Mouse (Mus musculus) limb, embryonic 10.5 days (tissue): ENCODE measurements around the gene Arid5b. TPM values are rescaled to one million over a fixed set of nuclear protein-coding genes. Genes with fewer than 3 reads are reported as not detected.

Experiments
- DNase-seq: peaks from one replicate; pipeline ENCODE4 v3.0.0-alpha.2; 2017; ENCODE audit warnings: low spot score
- H3K27ac ChIP-seq: fragments of 300-500 bp; sonication (generic); 2 replicates; pipeline ENCODE4 v1.5.1; 2016; ENCODE audit warnings: mild to moderate bottlenecking
- H3K27me3 ChIP-seq: fragments of 300-500 bp; sonication (generic); 2 replicates; pipeline ENCODE4 v1.6.1; 2016; ENCODE audit warnings: low read depth, mild to moderate bottlenecking; ENCODE audit not compliant: poor library complexity, severe bottlenecking
- H3K36me3 ChIP-seq: fragments of 300-500 bp; sonication (generic); 2 replicates; pipeline ENCODE4 v1.6.1; 2016; ENCODE audit warnings: mild to moderate bottlenecking, moderate library complexity
- H3K4me1 ChIP-seq: fragments of 300-500 bp; sonication (generic); 2 replicates; pipeline ENCODE4 v1.6.1; 2016
- H3K4me3 ChIP-seq: fragments of 300-500 bp; sonication (generic); 2 replicates; pipeline ENCODE4 v1.5.1; 2016; ENCODE audit warnings: mild to moderate bottlenecking, moderate library complexity
- H3K9me3 ChIP-seq: fragments of 300-500 bp; sonication (generic); replicated peaks from 2 replicates; pipeline ENCODE4 v1.6.1; 2016; ENCODE audit warnings: mild to moderate bottlenecking
- WGBS: fragments of 180-500 bp; shearing (Covaris S2); methylation state at CpG from one replicate; pipeline ENCODE4 v1.1.7; 2016; 5-methylcytosine and 5-hydroxymethylcytosine counted together
- polyA plus RNA-seq: library from polyadenylated mRNA; unstranded; fragments of >200 nt; fragmentation: Nextera tagmentation; extraction: Ambion mirVana; gene quantifications from 2 replicates; pipeline ENCODE4 v1.2.1, GENCODE M21; 2016

Arid5b gene
- polyA plus RNA-seq, 1 experiment from 2014 or later, result 32.9 TPM

DNA sequence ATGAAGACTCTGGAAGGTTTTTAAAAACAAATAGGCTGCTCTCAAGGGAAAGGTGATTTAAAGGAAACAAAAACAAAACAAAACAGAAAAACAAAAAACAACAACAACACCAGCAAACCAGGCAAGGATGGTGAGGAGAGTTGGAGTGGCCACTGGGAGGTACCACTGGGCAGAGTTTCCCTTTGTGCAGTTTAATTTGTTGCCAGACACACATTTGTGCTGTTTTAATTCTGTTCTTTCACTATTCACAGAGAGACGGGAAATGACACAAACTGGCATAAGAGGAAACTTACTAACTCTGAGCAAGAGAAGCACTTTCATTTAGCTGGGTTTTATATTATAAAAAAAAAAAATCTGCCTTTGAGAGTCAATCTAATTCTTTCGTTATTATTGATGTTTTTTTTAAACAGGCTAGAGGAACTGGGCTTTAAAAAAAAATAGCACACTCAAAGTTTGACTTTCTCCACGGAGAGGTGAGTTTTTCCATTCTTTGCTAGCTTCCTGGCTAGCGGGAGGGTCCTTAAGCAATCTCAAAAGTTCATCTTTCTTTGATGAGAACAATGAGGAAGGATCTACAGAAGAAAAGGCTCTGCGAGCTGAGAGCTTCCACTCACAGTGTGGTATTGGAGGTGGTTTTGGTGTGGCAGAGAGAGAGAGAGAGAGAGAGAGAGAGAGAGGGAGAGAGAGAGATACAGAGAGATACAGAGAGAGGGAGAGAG lies 39.7 kb downstream of the Arid5b start:
- Histone ChIP-seq H3K9me3 (no peaks in the 10 kb centered on the region), H3K27ac (0 out of 2 replicates have a peak overlapping the region, but pooled peaks have one; percentile 9), H3K4me3 (no peak overlapping the region), H3K27me3 (no peaks in the 10 kb centered on the region), H3K4me1 (peaks cover 10% of the 10 kb centered on the region; the same call in 1 of the 2 replicates), H3K36me3 (peaks cover 62% of the 10 kb centered on the region)
- 73% methylated on average over 5 of the region's 5 CpGs for WGBS
- DNase-seq, result no peak

DNA sequence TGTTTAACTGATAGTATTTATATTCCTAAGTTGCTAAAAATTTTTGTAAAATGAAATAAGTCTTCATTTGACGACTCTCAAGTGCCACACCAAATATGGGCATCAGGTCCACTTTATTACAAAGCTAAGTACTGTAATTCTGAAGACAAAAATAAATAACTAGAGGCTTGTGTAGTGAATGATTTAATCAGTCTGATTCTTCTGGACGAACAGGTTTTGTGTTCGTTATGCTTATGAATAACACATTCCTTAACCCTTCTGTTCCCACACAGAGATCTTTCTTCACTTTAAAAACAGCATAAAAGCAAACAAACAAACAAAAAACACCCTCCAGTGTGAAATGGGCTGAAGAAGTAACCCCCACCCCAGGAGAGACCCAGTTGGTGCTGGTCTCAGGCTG lies 40.4 kb downstream of the Arid5b start:
- Histone ChIP-seq H3K36me3 (peaks cover 69% of the 10 kb centered on the region), H3K4me1 (peaks cover 10% of the 10 kb centered on the region; the same call in 1 of the 2 replicates), H3K27ac (0 out of 2 replicates have a peak overlapping the region, but pooled peaks have one; percentile 9), H3K4me3 (no peak overlapping the region), H3K9me3 (no peaks in the 10 kb centered on the region), H3K27me3 (no peaks in the 10 kb centered on the region)
- no peak for DNase-seq
- 74% methylated on average over 3 of the region's 3 CpGs for WGBS

DNA sequence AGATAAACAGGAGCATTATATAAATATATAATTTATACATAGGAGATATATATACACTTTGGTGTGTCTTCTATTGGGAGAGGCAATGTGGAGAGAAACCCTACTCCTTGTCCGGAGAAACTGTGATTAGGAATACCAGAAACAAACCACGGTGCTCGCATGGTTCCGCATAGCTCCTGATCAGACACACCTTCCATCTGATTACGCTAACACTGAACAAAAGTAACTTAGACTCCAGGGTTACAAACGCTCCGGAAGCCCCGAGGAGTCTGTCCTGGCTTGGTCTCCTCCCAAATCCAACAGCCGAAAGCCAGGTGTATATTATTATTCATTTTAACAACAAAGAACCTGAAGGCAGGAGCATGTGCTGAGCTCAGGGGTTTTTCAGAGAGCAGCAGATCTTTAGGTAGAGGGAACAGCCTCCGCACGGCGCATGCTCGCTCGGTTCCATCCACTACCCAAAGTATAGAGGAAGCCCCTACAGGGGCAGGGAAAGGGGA lies 41.5 kb downstream of the Arid5b start:
- no peak overlapping the region for H3K27ac ChIP-seq
- WGBS, result 93% methylated on average over 14 of the region's 14 CpGs
- H3K36me3 ChIP-seq, result peaks cover 61% of the 10 kb centered on the region
- no peak for DNase-seq
- no peaks in the 10 kb centered on the region for H3K9me3 ChIP-seq
- H3K4me3 ChIP-seq, result no peak overlapping the region
- H3K4me1 ChIP-seq, result peaks cover 10% of the 10 kb centered on the region; the same call in 1 of the 2 replicates
- H3K27me3 ChIP-seq, result no peaks in the 10 kb centered on the region

DNA sequence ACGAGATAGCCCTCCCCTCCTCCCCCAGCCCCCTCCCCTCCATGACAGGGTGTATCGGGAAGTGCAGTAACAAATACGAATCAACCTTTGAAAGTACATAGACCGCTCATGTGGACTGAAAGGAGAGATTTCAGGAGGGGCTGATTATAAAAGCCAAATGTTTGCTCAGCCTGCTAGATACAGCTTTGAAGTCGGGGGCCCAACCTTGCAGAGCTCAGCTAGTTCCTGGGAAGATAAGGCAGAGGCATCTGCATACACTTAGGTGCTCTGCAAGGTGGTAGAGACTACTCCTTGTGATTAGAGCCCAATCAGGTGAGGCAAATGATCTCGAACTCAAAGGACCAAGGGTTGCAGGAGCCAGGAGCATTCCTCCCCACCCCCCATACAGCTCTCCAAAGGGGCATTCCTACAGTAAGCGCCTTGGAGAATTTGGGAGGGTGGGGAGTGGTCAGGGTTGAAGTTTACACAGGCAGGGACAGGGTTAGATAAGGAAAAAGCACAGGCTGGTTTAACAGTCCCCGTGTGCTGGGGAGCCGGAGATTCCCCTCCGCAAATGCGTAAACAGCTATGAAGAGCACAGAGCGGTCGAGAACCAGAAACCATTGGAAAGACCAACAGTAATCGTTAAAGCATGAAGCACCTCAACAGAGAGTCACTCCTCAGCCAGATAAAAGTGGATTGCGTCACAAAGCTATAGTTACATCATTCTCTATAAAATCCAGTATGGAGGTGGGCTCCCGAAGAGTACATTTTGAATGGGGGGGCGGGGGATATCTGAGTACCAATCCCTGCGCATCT lies 47.0 kb downstream of the Arid5b start:
- no peak for DNase-seq
- 44% methylated on average over 18 of the region's 18 CpGs for WGBS
- H3K36me3 ChIP-seq, result peaks cover 59% of the 10 kb centered on the region
- H3K9me3 ChIP-seq, result no peaks in the 10 kb centered on the region
- no peak overlapping the region for H3K27ac ChIP-seq
- H3K27me3 ChIP-seq, result no peaks in the 10 kb centered on the region
- H3K4me1 ChIP-seq, result peaks cover 16% of the 10 kb centered on the region
- no peak overlapping the region for H3K4me3 ChIP-seq

DNA sequence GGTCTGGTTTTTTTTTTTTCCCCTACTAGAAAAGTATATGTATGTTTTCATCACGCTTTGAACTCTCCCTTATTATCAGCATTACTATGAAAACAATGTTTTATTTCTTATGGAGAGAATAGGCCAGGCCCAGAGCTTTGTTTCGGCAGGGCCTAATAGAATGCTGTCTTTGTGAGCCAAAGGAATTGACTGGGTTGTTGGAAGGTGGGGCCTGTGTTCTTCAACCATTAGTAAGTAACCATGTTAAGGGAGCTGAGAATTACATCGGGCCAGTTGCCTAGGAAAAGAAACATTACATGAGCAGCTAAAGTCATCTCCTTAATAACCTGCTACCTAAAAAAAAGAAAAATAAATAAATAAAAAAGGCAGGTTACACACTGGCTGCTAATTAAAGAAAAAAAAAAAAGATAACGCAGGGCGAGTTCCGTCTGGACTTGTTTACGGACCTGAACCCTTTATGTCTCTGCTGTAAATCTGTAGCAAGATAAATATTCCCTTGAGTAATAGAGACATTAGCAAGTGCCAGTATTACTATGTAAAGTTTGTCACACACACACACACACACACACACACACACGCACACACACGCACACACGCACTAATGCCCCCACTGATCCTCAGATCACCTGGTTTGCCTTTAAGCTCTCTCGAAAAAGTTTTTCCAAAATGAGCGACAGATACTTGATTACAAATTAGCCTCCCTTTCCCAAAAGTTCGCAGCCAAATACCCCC lies 47.7 kb downstream of the Arid5b start:
- no peaks in the 10 kb centered on the region for H3K27me3 ChIP-seq
- H3K4me1 ChIP-seq, result peaks cover 16% of the 10 kb centered on the region
- no peak overlapping the region for H3K4me3 ChIP-seq
- DNase-seq, result no peak
- H3K27ac ChIP-seq, result no peak overlapping the region
- H3K36me3 ChIP-seq, result peaks cover 60% of the 10 kb centered on the region
- 69% methylated on average over 13 of the region's 13 CpGs for WGBS
- H3K9me3 ChIP-seq, result no peaks in the 10 kb centered on the region

DNA sequence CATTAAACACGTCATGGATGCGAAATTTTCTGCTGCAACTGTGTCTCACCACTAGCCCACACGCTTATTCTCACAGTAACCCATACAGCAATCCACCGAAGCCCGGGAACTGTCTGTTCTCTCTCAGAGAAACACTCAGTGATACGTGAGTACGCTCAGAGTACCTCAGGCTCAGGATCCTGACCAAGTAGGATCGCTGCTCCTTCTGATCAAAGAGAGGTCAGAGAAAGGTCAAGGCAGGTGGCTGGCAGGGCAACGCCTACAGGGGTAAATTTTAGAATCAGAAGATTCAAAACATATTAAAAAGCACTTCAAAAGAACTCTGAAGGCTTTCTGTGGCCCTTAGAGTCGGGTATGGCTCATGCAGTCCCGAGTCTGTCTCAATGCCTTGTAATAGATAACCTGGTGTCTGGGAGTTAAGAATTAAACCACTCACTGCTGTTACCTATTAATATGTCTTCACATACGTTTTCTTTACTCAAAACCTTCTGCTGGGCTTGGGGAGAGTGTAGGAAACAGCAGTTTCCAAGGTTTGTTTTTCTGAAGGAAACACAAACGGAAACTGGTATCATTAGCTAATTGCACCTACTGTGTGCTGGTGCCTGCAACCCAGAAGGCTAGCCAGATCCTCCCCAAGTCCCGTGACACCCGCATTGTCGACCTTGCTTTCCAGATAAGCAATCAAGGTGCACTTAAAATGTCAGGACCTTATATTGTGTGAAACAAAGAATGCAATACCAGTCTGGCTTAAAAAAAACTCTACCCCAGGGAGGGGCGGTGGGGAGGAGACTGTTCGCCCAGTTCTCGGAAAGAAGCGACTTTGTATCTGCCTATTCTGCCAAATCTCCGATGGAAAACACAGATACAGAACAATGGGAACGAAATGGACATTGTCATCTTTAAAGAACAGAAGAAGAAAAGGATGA lies 48.6 kb downstream of the Arid5b start:
- WGBS, result 65% methylated on average over 22 of the region's 22 CpGs
- no peak overlapping the region for H3K27ac ChIP-seq
- no peaks in the 10 kb centered on the region for H3K9me3 ChIP-seq
- H3K27me3 ChIP-seq, result no peaks in the 10 kb centered on the region
- no peak overlapping the region for H3K4me3 ChIP-seq
- H3K36me3 ChIP-seq, result peaks cover 62% of the 10 kb centered on the region
- no peak for DNase-seq
- peaks cover 16% of the 10 kb centered on the region for H3K4me1 ChIP-seq

DNA sequence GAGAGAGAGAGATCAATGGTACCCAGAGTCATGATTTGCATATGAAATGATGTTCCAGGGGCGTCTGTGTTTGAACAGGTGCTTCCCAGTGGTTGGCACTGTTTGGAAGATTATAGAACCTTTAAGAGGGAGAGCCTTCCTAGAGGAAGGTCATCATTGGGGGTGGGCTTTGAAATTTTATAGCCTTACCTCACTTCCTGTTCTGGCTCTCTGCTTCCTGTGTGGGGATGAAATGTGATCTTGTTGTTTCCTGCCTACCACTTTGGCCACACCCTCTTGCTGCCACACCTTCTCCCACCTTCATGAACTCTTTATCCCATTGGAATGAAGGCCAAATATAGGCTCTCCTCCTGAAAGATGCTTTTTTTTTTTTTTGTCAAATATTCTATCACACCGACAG lies 55.9 kb downstream of the Arid5b start:
- Histone ChIP-seq H3K27me3 (no peaks in the 10 kb centered on the region), H3K36me3 (peaks cover 79% of the 10 kb centered on the region), H3K27ac (no peak overlapping the region), H3K9me3 (no peaks in the 10 kb centered on the region), H3K4me3 (no peak overlapping the region), H3K4me1 (peaks cover 4% of the 10 kb centered on the region)
- WGBS, result 95% methylated on average over 2 of the region's 2 CpGs
- DNase-seq, result no peak

DNA sequence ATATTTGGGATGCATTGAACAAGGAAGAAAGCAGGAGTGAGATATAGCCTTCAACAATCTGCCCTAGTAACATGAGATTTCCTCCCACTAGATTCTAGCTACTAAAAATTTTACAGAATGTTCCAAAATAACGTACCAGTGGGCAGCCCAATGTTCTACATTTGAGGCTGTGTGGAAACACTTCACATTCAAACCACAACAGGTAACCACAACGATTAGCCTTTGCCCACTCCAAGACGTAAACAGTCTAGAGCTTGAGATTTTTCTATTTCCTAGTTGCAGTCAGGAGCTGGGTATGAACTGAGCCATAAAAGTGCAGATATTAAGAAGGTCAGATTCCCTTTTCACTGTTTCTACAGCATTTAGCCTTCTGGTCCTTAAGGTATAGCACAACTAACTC lies 56.5 kb downstream of the Arid5b start:
- no peak overlapping the region for H3K4me3 ChIP-seq
- H3K27ac ChIP-seq, result no peak overlapping the region
- no peak for DNase-seq
- no peaks in the 10 kb centered on the region for H3K27me3 ChIP-seq
- 94% methylated on average over 3 of the region's 3 CpGs for WGBS
- H3K9me3 ChIP-seq, result no peaks in the 10 kb centered on the region; the same call in 1 of the 2 replicates
- H3K36me3 ChIP-seq, result peaks cover 80% of the 10 kb centered on the region
- H3K4me1 ChIP-seq, result peaks cover 4% of the 10 kb centered on the region

DNA sequence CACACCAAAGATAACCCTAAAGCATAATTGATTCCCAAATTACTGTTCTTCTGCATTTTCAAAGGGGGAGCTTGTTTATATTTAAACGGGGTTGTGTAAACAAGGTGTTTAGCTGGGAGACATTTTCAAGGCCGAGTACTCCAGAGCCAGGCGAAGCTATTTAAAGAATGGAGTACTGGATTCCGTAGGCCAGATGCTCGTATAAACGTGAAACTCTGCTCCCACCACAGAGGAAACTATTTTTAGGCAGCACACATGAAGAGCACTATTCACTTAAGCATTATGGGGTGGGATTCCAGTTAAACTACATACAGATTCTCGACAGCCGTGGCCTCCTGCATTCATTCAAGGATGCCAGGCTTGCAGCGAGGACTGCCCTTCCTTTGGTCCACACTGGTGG lies 59.2 kb downstream of the Arid5b start:
- H3K36me3 ChIP-seq, result peaks cover 82% of the 10 kb centered on the region
- H3K27me3 ChIP-seq, result no peaks in the 10 kb centered on the region
- 62% methylated on average over 9 of the region's 9 CpGs for WGBS

DNA sequence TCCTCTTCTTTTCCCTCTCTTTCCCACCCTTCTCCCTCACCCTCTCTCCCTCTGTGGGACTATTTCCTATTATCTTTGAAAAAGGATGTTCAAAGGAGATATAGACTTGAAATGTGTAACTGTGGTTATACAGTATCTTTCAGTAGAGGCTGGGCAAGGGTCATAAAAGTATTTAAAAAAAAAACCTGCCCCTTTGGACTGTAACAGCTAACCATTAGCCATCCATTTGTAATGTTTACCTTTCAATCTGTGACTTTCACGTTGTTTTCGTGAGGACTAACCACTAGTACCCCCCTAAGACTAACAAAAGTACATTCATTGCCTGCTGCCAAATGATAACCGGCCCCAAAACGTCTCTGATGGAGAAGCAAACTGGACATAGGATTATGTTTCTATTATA lies 59.9 kb downstream of the Arid5b start:
- peaks cover 4% of the 10 kb centered on the region for H3K4me1 ChIP-seq
- WGBS, result 72% methylated on average over 4 of the region's 4 CpGs
- no peak for DNase-seq
- H3K27me3 ChIP-seq, result no peaks in the 10 kb centered on the region
- peaks cover 82% of the 10 kb centered on the region for H3K36me3 ChIP-seq
- no peak overlapping the region for H3K27ac ChIP-seq
- peaks cover 4% of the 10 kb centered on the region; the same call in 1 of the 2 replicates for H3K9me3 ChIP-seq
- H3K4me3 ChIP-seq, result no peak overlapping the region

More for the DNA sequence above, 59.2 kb downstream of the Arid5b start:
- peaks cover 4% of the 10 kb centered on the region; the same call in 1 of the 2 replicates for H3K9me3 ChIP-seq
- H3K4me1 ChIP-seq, result peaks cover 4% of the 10 kb centered on the region
- DNase-seq, result no peak
- H3K4me3 ChIP-seq, result no peak overlapping the region
- no peak overlapping the region for H3K27ac ChIP-seq

DNA sequence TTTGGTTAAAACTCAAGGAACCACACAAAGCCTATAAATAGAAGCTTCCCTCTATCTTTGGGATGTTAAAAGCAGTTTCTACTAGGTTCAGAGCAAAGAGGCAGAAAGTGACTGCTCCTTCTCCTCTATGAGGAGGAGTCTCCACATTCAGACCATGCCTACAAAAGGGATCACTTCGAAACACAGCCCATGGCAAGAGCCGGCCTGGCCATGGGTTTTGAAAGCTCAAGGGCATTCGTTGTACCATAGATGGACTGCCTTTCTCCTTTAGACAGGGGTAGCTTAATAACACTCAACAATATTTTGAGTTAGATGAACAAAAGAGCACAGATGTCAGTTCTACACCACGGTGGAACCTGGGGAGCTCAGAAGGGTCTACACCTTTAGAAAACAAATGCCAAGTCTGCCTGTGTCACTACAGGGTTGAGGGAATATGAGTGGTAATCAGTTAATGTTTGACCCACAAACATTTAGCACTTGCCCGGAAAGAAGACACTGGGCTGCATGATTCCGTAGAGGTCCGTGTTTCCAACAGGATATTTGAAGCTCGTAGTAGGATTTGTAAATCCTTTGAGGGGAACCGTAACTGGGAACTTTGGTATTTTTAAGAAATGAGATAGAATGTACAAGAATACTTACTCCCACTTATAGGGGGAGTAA lies 63.6 kb downstream of the Arid5b start:
- peaks cover 53% of the 10 kb centered on the region for H3K36me3 ChIP-seq
- H3K4me1 ChIP-seq, result peaks cover 25% of the 10 kb centered on the region
- H3K9me3 ChIP-seq, result peaks cover 4% of the 10 kb centered on the region; the same call in 1 of the 2 replicates
- no peaks in the 10 kb centered on the region for H3K27me3 ChIP-seq
- no peak for DNase-seq
- no peak overlapping the region for H3K27ac ChIP-seq
- no peak overlapping the region for H3K4me3 ChIP-seq
- 95% methylated on average over 9 of the region's 9 CpGs for WGBS
